In the genomic region with DNA sequence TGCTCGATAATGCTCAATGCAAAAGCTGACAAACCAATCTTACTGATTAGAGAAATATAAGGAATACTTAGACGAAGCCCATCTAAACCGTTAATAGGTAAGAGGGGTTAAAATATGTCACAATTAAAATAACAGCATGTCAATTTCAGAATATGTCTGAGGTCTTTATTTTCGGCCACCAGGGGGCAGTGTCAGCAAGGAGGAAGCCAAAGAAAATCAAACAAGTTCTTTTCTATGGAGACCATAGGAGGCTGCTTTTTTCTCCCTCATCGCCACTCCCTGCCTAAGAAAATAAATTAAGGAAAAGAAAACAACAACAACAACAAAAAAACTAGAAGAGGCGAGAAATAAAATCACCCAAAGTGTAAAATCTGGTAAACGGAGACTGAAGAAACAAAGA, we compare ENCODE assay signal across 8 mouse cellular contexts.
A peak's percentile ranks its signal among the peaks of the same experiment; 100 is the strongest.
DNase-seq lines count a peak whose midpoint lies in the region; ATAC-seq lines count a peak whose summit lies in the region.

No protein-coding gene starts in this region.

- no peaks in the 10 kb centered on the region for H3K36me3 ChIP-seq in midbrain, embryonic 14.5 days (ENCODE audit: control insufficient read depth, insufficient read depth, low read length)

- no peak overlapping the region for H3K27ac ChIP-seq in midbrain, embryonic 14.5 days (replicated peaks; ENCODE audit: low read depth, low read length)

- peaks cover 4% of the 10 kb centered on the region; the same call in 1 of the 2 replicates for H3K27me3 ChIP-seq in midbrain, embryonic 14.5 days (ENCODE audit: control insufficient read depth, insufficient read depth, low read length)

- no peaks in the 10 kb centered on the region for H3K4me1 ChIP-seq in midbrain, embryonic 14.5 days (ENCODE audit: control insufficient read depth, insufficient read depth, low read length)

- peak; percentile 25 for DNase-seq in gastrocnemius, postnatal 14 days
- DNase-seq in gastrocnemius, adult 18-20 months (ENCODE audit: low spot score): no peak
- peak; percentile 53 for DNase-seq in 3T3-L1 (ENCODE audit: low read depth, low spot score)
- peak; percentile 16 to 73 for DNase-seq in adrenal gland, adult (ENCODE audit: inconsistent age in 2 of 2, low spot score in 1 of 2)
- peak; percentile 46 for DNase-seq in embryo, embryonic 11.5 days (ENCODE audit: low read depth, low spot score)
- DNase-seq in kidney, postnatal 36 days: peak; percentile 24 to 81
- peak; percentile 85 for DNase-seq in midbrain, embryonic 14.5 days
- DNase-seq in urinary bladder, postnatal 14 days (ENCODE audit: low spot score): peak; percentile 58

- H3K9ac ChIP-seq in midbrain, embryonic 14.5 days (replicated peaks; ENCODE audit: low read length): no peak overlapping the region

- intact Hi-C loops in gastrocnemius, postnatal 14 days (cut with DNase I; ENCODE audit: low total_unique reads): no loop called here

- no peak for ATAC-seq in midbrain, embryonic 14.5 days (ENCODE audit: low FRiP score, low TSS enrichment)

- WGBS in midbrain, embryonic 14.5 days: 36% methylated on average over 7 of the region's 7 CpGs

- no peaks in the 10 kb centered on the region for H3K9me3 ChIP-seq in midbrain, embryonic 14.5 days (ENCODE audit: control insufficient read depth, low read length)

- H3K4me2 ChIP-seq in midbrain, embryonic 14.5 days (ENCODE audit: low read length): peak overlapping the region; percentile 19; the same call in 1 of the 2 replicates

- H3K4me3 ChIP-seq in midbrain, embryonic 14.5 days (replicated peaks; ENCODE audit: low read depth, low read length): no peak overlapping the region
